Mouse (Mus musculus) kidney, embryonic 14.5 days (tissue): ENCODE measurements around the gene Layn. TPM values are rescaled to one million over a fixed set of nuclear protein-coding genes. Genes with fewer than 3 reads are reported as not detected.

ENCODE experiments used
- ATAC-seq: fragments of 200-750 bp; cut with Nextera tagmentation; 2 replicates; pipeline ENCODE4 v1.8.0; 2017; ENCODE audit warnings: moderate number of reproducible peaks, mild to moderate bottlenecking, moderate TSS enrichment, moderate library complexity; ENCODE audit not compliant: low FRiP score, low TSS enrichment
- H3K27ac ChIP-seq: fragments of 300-500 bp; sonication (generic); 2 replicates; pipeline ENCODE4 v1.5.1; 2014; ENCODE audit warnings: low read depth, mild to moderate bottlenecking, low read length, moderate library complexity, mixed read lengths
- H3K27me3 ChIP-seq: fragments of 300-500 bp; sonication (generic); 2 replicates; pipeline ENCODE4 v1.6.1; 2014; ENCODE audit warnings: mild to moderate bottlenecking, low read length; ENCODE audit not compliant: control insufficient read depth, insufficient read depth
- H3K36me3 ChIP-seq: fragments of 300-500 bp; sonication (generic); 2 replicates; pipeline ENCODE4 v1.6.1; 2014; ENCODE audit warnings: low read length, mixed read lengths; ENCODE audit not compliant: control insufficient read depth, insufficient read depth
- H3K4me1 ChIP-seq: fragments of 300-500 bp; sonication (generic); 2 replicates; pipeline ENCODE4 v1.6.1; 2014; ENCODE audit warnings: low read length, mixed read lengths; ENCODE audit not compliant: control insufficient read depth, insufficient read depth
- H3K4me2 ChIP-seq: fragments of 300-500 bp; sonication (generic); replicated peaks from 2 replicates; pipeline ENCODE4 v1.6.1; 2014; ENCODE audit warnings: low read depth, mild to moderate bottlenecking, low read length
- H3K4me3 ChIP-seq: fragments of 300-500 bp; sonication (generic); 2 replicates; pipeline ENCODE4 v1.5.1; 2014; ENCODE audit warnings: mild to moderate bottlenecking, low read length
- H3K9ac ChIP-seq: fragments of 300-500 bp; sonication (generic); 2 replicates; pipeline ENCODE4 v1.6.1; 2014; ENCODE audit warnings: low read depth, mild to moderate bottlenecking, low read length, moderate library complexity
- H3K9me3 ChIP-seq: fragments of 300-500 bp; sonication (generic); 2 replicates; pipeline ENCODE4 v1.6.1; 2016; ENCODE audit warnings: low read length; ENCODE audit not compliant: control insufficient read depth
- WGBS: fragments of 180-500 bp; shearing (Covaris S2); extraction: QIAGEN DNeasy Blood & Tissue Kit; methylation state at CpG from one replicate; pipeline ENCODE4 v1.1.7; 2014; 5-methylcytosine and 5-hydroxymethylcytosine counted together
- polyA plus RNA-seq: library from polyadenylated mRNA; unstranded; fragments of >200 nt; fragmentation: Nextera tagmentation; extraction: Ambion mirVana; gene quantifications from 2 replicates; pipeline ENCODE4 v1.2.1, GENCODE M21; 2014

The Layn gene
- polyA plus RNA-seq, 1 experiment from 2014 or later: 7.6 TPM

DNA sequence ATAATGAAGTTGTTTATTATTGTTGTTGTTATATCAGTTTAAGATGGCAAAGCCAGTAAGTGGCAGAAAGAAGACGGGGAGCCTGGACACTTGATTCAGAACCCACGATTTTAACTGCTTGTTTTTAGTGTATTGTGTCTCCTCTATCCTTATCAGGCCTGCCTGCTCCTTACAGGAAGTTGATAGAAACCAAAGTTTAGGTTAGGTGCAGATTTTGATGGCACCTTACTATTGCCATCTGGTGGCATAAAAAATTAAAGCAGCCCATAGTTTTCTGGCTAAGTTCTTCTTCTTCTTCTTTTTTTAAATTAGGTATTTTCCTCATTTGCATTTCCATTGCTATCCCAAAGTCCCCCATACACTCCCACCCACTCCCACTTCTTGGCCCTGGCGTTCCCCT lies 24.7 kb downstream of the Layn start:
- Histone ChIP-seq H3K27me3 (no peaks in the 10 kb centered on the region), H3K36me3 (no peaks in the 10 kb centered on the region), H3K9ac (no peak overlapping the region), H3K27ac (no peak overlapping the region), H3K4me3 (no peak overlapping the region), H3K4me2 (no peak overlapping the region), H3K9me3 (no peaks in the 10 kb centered on the region), H3K4me1 (no peaks in the 10 kb centered on the region)
- no peak for ATAC-seq
- WGBS: 80% methylated on average over 3 of the region's 3 CpGs

DNA sequence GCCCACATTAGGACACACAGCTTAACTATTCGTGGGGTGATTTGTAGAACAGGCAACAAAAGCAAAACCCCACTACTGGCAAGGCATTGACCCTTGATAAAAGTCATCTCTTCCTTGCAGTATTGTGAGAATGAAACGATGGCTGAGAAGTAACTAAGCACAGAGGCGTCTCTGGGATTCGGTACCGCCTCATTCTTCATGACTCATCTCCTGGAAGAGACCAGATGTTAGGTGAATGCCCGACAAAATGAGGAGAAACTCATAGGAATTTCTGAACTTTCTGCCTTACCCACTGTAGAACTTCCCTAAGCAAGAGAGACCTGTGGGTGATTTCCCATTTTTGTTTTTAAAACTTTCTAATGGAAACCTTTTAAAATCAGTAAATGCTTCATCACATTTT lies 34.8 kb downstream of the Layn start:
- Histone ChIP-seq H3K27me3 (no peaks in the 10 kb centered on the region), H3K36me3 (no peaks in the 10 kb centered on the region), H3K4me2 (no peak overlapping the region), H3K4me3 (no peak overlapping the region), H3K9ac (no peak overlapping the region), H3K4me1 (no peaks in the 10 kb centered on the region), H3K9me3 (no peaks in the 10 kb centered on the region), H3K27ac (no peak overlapping the region)
- WGBS: 82% methylated on average over 6 of the region's 6 CpGs
- no peak for ATAC-seq

DNA sequence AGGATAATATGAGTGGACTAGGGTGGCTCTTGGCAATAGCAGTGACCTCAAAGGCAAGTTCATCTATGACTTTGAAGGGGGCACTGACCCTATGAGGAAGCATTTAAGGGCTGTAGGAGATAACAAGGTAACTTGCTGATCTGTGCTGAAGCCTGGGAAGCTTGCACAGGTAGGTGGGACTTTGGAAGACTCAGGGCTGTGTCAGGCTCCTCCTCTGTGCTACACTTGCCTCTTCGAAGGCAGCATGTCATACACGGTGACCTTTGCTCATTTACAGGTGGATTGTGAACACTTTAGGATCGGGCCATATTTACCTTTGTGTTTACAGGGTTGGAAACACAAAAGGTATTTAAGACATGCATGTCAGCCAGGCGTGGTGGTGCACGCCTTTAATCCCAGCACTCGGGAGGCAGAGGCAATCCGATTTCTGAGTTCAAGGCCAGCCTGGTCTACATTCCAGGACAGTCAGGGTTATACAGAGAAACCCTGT lies 35.4 kb downstream of the Layn start:
- Histone ChIP-seq H3K9ac (no peak overlapping the region), H3K9me3 (no peaks in the 10 kb centered on the region), H3K4me2 (no peak overlapping the region), H3K4me1 (no peaks in the 10 kb centered on the region), H3K36me3 (no peaks in the 10 kb centered on the region), H3K27ac (no peak overlapping the region), H3K4me3 (no peak overlapping the region), H3K27me3 (no peaks in the 10 kb centered on the region)
- WGBS: 93% methylated on average over 7 of the region's 7 CpGs
- no peak for ATAC-seq

DNA sequence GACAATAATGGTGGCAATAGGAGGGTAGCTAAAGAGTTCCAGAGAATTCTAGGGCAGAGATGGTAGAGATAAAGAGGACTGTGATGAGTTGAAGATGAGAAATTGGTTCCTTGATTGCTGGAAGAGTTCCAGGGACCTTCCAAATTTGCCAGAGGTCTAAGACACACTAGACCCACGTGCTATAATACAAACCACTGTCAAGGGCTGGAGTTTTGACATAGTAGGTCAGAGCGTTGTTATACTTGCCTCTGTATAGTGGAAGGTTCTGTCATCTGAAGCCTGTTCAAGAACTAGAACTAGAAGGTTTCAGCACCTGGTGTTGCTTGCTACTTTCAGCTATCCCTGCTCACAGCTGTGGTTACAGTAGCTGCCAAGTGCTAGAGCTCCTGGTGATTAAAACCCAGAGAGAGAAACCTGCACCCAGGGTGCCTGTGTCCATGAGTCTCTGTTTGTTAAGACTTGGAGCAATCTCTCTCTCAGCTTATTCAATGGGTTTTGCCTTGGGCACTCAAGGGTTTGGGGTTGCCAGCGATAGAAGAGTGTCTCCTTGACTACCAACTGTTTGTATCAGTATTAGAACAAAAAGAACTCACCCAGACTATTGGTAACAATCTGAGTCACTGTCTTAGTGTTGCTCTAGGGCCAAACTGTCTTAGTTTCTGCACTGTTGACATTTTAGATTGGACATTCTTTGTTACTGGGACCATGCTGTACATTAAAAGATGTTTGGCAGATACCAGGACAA lies 43.9 kb downstream of the Layn start:
- no peak overlapping the region for H3K4me3 ChIP-seq
- H3K9ac ChIP-seq: no peak overlapping the region
- H3K36me3 ChIP-seq: no peaks in the 10 kb centered on the region
- 85% methylated on average over 3 of the region's 3 CpGs for WGBS
- H3K4me1 ChIP-seq: no peaks in the 10 kb centered on the region
- H3K27me3 ChIP-seq: no peaks in the 10 kb centered on the region
- no peak for ATAC-seq
- H3K27ac ChIP-seq: no peak overlapping the region
- no peaks in the 10 kb centered on the region for H3K9me3 ChIP-seq
- no peak overlapping the region for H3K4me2 ChIP-seq

DNA sequence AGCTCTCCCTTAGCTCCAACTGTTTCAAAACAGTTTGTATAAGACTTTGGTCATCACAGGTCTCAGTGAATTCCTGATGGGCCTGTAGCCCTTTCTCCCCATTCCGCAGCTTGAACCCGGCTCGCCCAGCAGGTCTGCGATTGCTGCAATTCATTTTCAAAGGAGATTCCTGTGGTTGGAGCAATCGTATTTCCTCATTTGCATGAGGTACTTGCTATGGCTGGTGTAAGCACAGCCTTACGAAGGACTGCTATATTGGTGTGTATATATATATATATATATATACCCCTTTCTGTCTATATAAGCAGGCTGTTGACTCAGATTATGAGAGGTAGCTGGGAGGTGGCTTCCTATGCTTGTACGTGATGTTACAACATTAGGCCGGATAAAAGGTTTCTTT lies 44.6 kb downstream of the Layn start:
- Histone ChIP-seq H3K4me1 (no peaks in the 10 kb centered on the region), H3K27me3 (no peaks in the 10 kb centered on the region), H3K9ac (no peak overlapping the region), H3K27ac (no peak overlapping the region), H3K4me3 (no peak overlapping the region), H3K36me3 (no peaks in the 10 kb centered on the region), H3K9me3 (no peaks in the 10 kb centered on the region), H3K4me2 (no peak overlapping the region)
- 57% methylated on average over 8 of the region's 8 CpGs for WGBS
- no peak for ATAC-seq

DNA sequence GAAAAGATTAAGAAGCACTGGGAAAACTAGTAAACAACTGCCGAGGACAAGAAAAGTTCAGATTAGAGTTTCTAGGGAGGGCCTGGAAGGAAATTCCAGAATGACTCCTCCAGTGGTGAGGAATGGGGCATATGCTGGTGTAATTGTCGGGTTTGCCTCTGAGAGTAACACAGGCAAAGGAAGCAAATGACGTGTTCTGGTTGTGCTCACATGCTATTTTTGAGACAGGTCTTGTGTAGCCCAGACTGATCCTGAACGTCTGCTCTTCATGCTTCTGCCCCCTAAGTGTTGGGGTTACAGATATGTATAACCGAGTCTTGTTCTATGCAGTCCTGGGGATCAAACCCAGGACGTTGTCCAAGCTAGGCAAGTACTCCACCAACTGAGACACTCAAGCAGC lies 45.3 kb downstream of the Layn start:
- H3K27me3 ChIP-seq: no peaks in the 10 kb centered on the region
- no peak for ATAC-seq
- WGBS: 67% methylated on average over 6 of the region's 6 CpGs

DNA sequence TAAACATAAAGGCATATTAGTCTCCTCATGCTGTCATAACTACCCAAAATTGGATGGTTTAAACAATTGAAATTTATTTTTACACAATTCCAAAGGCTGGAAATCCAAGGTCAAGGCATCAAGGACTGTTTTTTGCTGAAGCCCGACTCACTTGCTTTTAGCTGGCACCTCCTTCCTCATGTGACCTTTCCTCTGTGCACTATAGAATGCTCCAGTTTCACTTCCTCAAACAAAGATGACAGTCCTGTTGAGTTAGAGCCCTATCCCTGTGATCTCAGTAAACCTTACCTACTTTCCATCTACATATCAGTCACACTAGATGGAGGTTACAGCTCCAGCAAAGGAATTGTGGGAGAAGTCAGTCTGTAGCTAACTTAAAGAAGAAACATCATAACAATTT lies 46.7 kb downstream of the Layn start:
- no peak for ATAC-seq
- Histone ChIP-seq H3K9me3 (no peaks in the 10 kb centered on the region), H3K27me3 (no peaks in the 10 kb centered on the region), H3K4me2 (no peak overlapping the region), H3K4me1 (no peaks in the 10 kb centered on the region), H3K9ac (no peak overlapping the region), H3K4me3 (no peak overlapping the region), H3K36me3 (no peaks in the 10 kb centered on the region), H3K27ac (no peak overlapping the region)
- 29% methylated on average over 1 of the region's 1 CpGs for WGBS

More for the DNA sequence above, 45.3 kb downstream of the Layn start:
- no peak overlapping the region for H3K9ac ChIP-seq
- no peaks in the 10 kb centered on the region for H3K4me1 ChIP-seq
- no peaks in the 10 kb centered on the region for H3K9me3 ChIP-seq
- no peak overlapping the region for H3K27ac ChIP-seq
- no peak overlapping the region for H3K4me2 ChIP-seq
- no peaks in the 10 kb centered on the region for H3K36me3 ChIP-seq
- H3K4me3 ChIP-seq: no peak overlapping the region

DNA sequence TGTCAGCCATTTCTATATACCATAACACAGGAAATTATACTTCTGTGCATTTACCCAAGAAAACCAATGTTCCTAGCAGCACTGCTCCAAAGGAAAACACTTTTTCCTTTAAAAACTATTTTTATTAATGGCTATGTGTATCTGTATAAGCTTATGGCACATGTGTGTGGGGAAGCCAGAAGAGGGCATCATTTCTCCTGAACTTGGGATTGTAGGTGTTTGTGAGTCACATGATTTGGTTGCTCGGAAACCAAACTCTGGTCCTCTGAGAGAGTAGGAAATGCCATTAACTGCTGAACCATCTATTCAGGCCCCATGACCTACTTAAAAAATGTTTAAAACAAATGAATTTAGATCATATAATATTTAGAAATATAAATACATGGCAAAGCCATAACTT lies 49.9 kb downstream of the Layn start:
- WGBS: 94% methylated on average over 1 of the region's 1 CpGs
- Histone ChIP-seq H3K27ac (no peak overlapping the region), H3K4me3 (no peak overlapping the region), H3K9me3 (no peaks in the 10 kb centered on the region), H3K27me3 (no peaks in the 10 kb centered on the region), H3K4me2 (no peak overlapping the region), H3K9ac (no peak overlapping the region), H3K4me1 (no peaks in the 10 kb centered on the region), H3K36me3 (no peaks in the 10 kb centered on the region)
- no peak for ATAC-seq

DNA sequence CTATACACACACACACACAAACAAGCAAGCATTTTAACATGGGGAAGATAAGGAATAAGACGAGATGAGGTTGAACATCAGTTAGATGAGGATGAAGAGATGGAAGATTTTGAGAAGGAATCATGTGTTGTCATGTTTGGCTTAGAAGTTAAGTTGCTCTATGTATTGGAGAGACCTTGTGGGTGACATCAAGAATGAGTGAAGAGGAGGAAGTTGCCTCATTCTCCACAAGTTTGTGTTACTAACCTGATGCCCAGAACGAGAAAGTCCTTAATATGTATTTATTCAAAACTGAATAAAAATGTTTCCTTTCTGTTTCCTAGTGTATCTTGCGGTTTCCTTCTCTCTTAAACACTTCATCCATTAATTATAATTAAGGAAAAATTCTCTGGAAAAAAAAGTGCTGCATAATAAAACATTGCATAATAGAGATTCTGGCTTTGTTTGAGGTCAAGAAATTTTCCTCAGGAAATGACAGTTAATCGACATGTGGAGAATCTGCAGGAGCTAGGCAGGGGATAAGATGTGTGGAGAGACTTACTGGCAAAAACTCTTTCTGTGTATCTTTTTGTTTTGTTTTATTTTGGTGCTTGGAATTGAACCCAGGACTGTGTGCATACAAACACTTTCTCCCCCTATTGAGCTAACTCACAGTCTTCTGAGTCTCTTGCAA lies 55.6 kb downstream of the Layn start:
- no peak overlapping the region for H3K4me3 ChIP-seq
- no peak overlapping the region for H3K9ac ChIP-seq
- no peak for ATAC-seq
- no peaks in the 10 kb centered on the region for H3K4me1 ChIP-seq
- H3K9me3 ChIP-seq: no peaks in the 10 kb centered on the region
- H3K27me3 ChIP-seq: no peaks in the 10 kb centered on the region
- H3K36me3 ChIP-seq: no peaks in the 10 kb centered on the region
- H3K4me2 ChIP-seq: no peak overlapping the region
- WGBS: 91% methylated on average over 4 of the region's 4 CpGs
- no peak overlapping the region for H3K27ac ChIP-seq
